ENCODE assay signal across 16 mouse cellular contexts in genomic region chr2:16578153-16578552, GRCm38 (mm10).
"Had no signal": no experiment of that assay in that cellular context is flagged by ENCODE, and none has a peak within 500 bp of the region (broad histone marks: within the 10 kb centered on the region; RNA-seq: fewer than 3 reads in every experiment).

No protein-coding gene starts in this region.

- H3K4me1 ChIP-seq: liver, embryonic 13.5 days; lung, embryonic 15.5 days; megakaryocyte, embryonic 14.5 days; midbrain, embryonic 12.5 days; neural tube, embryonic 13.5 days had no signal

- H3K27me3 ChIP-seq: liver, embryonic 13.5 days; lung, embryonic 15.5 days; megakaryocyte, embryonic 14.5 days; midbrain, embryonic 12.5 days; neural tube, embryonic 13.5 days had no signal

- H3K36me3 ChIP-seq: liver, embryonic 13.5 days; lung, embryonic 15.5 days; midbrain, embryonic 12.5 days; neural tube, embryonic 13.5 days had no signal

- ATAC-seq: liver, postnatal 0 days; midbrain, embryonic 16.5 days had no signal

- DNase-seq: kidney, adult 9 months; kidney, postnatal 36 days; left cerebral cortex, postnatal 4 days; liver, embryonic 13.5 days; liver, postnatal 0 days; lung, postnatal 14 days; right cerebral cortex, postnatal 14 days; thymus, postnatal 36 days had no signal

- H3K4me3 ChIP-seq: layer of hippocampus, adult 2 months; liver, embryonic 13.5 days; lung, embryonic 15.5 days; megakaryocyte, embryonic 14.5 days; midbrain, embryonic 12.5 days; neural tube, embryonic 13.5 days had no signal

- H3K9me3 ChIP-seq: liver, embryonic 13.5 days; lung, embryonic 15.5 days; megakaryocyte, embryonic 14.5 days; midbrain, embryonic 12.5 days; neural tube, embryonic 13.5 days had no signal

- H3K9ac ChIP-seq: liver, embryonic 13.5 days; liver, postnatal 0 days; lung, embryonic 15.5 days; midbrain, embryonic 12.5 days; neural tube, embryonic 13.5 days had no signal

- H3K4me2 ChIP-seq: liver, embryonic 13.5 days; lung, embryonic 15.5 days; midbrain, embryonic 12.5 days; neural tube, embryonic 13.5 days had no signal

- H3K27ac ChIP-seq: kidney, postnatal 0 days; layer of hippocampus, adult 2 months; liver, embryonic 13.5 days; lung, embryonic 15.5 days; macrophage; midbrain, embryonic 12.5 days; neural tube, embryonic 13.5 days had no signal
